In the genomic region with DNA sequence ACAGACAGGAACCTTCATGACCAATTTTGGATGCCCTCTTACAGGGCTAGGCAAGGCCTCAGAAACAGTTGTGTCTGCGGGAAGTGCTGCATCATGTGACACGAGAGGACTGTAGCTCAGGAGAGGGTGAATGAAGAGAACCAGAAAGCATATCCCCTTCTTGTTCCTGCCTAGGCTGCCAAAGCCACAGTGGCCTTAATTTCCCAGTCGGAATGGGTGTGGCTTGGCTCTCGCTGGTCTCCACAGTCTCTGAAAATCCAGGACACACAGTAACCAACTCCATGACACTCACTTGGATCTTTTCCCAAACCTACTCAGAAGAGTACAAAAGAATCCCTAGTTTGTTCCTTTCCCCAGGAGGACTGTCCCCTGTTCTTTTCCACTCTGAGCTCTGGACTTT, we compare ENCODE assay signal across 10 mouse cellular contexts. TPM values are rescaled to one million over a fixed set of nuclear protein-coding genes. Genes with fewer than 3 reads are reported as not detected.
DNase-seq lines count a peak whose midpoint lies in the region.
"Had no signal": no experiment of that assay in that cellular context is flagged by ENCODE, and none has a peak within 500 bp of the region (broad histone marks: within the 10 kb centered on the region; RNA-seq: fewer than 3 reads in every experiment).

No protein-coding gene starts in this region.

- intact Hi-C loops in heart, postnatal 25 days (cut with DNase I) = loop anchor here (10.0 kb wide), 2 partner anchors 66 to 196 kb away; a partner anchor contains a TSS

- peak; percentile 70 for DNase-seq in adrenal gland, adult 2 months
- DNase-seq in adrenal gland, adult 18-20 months (ENCODE audit: low spot score in 2 of 2) = no peak
- DNase-seq in layer of hippocampus, adult 8-10 months (ENCODE audit: low spot score in 2 of 2) = peak; percentile 25 to 51
- no peak for DNase-seq in layer of hippocampus, postnatal 10 days (ENCODE audit: low spot score in 2 of 2)
- DNase-seq in ZHBTc4 (ENCODE audit: low read depth, low spot score) = peak; percentile 23
- DNase-seq in heart, postnatal 25 days (ENCODE audit: low spot score) = peak; percentile 64
- no peak for DNase-seq in ovary, postnatal 36 days (ENCODE audit: low spot score)
- no peak for DNase-seq in urinary bladder, adult 2 months (ENCODE audit: low spot score)
- DNase-seq: embryo, embryonic 11 days had no signal

RNA-seq across cellular contexts. Expression of a gene that starts 10.7 kb away (rescaled TPM):
- under 1 TPM; 0.46 to 0.73 TPM for total RNA-seq in adrenal gland, adult 2 months (2021)
- polyA plus RNA-seq in adrenal gland, adult 2 months (2012; rRNA removed) = 0.55 and 0.62 TPM in 2 replicates
- under 1 TPM; 0.43 to 0.64 TPM for total RNA-seq in adrenal gland, adult 18-20 months (2021)
- total RNA-seq in layer of hippocampus, adult 8-10 months (2022) = 1 to 10 TPM; 4.1 to 8.3 (median 6.3) TPM
- 1 to 10 TPM; 6.9 to 7.8 TPM for total RNA-seq in layer of hippocampus, postnatal 10 days (2021)
- 1 to 10 TPM; 1.4 to 1.5 TPM for total RNA-seq in heart, postnatal 25 days (2021)
- 10.7 and 11.5 TPM in 2 replicates for polyA plus RNA-seq in urinary bladder, adult 2 months (2012; rRNA removed)
- polyA plus RNA-seq: liver, embryonic 14.5 days had no signal

RNA-seq across cellular contexts. Expression of a gene that starts 10.8 kb away (rescaled TPM):
- total RNA-seq in adrenal gland, adult 2 months (2021) = 10 to 100 TPM; 20.2 to 29.4 TPM
- 49.1 and 66.3 TPM in 2 replicates for polyA plus RNA-seq in adrenal gland, adult 2 months (2012; rRNA removed)
- total RNA-seq in adrenal gland, adult 18-20 months (2021) = 10 to 100 TPM; 17.4 to 22.2 TPM
- total RNA-seq in layer of hippocampus, adult 8-10 months (2022) = 10 to 100 TPM; 15.2 to 20.7 (median 19.1) TPM
- total RNA-seq in layer of hippocampus, postnatal 10 days (2021) = 10 to 100 TPM; 21.2 to 26.2 TPM
- 10 to 100 TPM; 38.3 to 38.6 TPM for total RNA-seq in heart, postnatal 25 days (2021)
- polyA plus RNA-seq in urinary bladder, adult 2 months (2012; rRNA removed) = 167 and 169 TPM in 2 replicates

RNA-seq across cellular contexts. Expression of a gene that starts 18.3 kb away (rescaled TPM):
- 100 to 1,000 TPM; 205 to 282 TPM for total RNA-seq in adrenal gland, adult 2 months (2021)
- polyA plus RNA-seq in adrenal gland, adult 2 months (2012; rRNA removed) = 124 and 127 TPM in 2 replicates
- total RNA-seq in adrenal gland, adult 18-20 months (2021) = 100 to 1,000 TPM; 213 to 232 TPM
- 10 to 100 TPM; 70.1 to 77.8 (median 73.1) TPM for total RNA-seq in layer of hippocampus, adult 8-10 months (2022)
- total RNA-seq in layer of hippocampus, postnatal 10 days (2021) = 10 to 100 TPM; 46.7 to 50.9 TPM
- total RNA-seq in heart, postnatal 25 days (2021) = 100 to 1,000 TPM; 126 to 148 TPM
- 119 and 143 TPM in 2 replicates for polyA plus RNA-seq in urinary bladder, adult 2 months (2012; rRNA removed)

RNA-seq across cellular contexts. Expression of a gene that starts 24.8 kb away (rescaled TPM):
- 10 to 100 TPM in 1 of 2 experiments, 1 to 10 TPM in 1; 6.2 to 11.1 TPM for total RNA-seq in adrenal gland, adult 2 months (2021)
- 10.4 and 13.3 TPM in 2 replicates for polyA plus RNA-seq in adrenal gland, adult 2 months (2012; rRNA removed)
- 10 to 100 TPM in 1 of 2 experiments, 1 to 10 TPM in 1; 8.8 to 15.2 TPM for total RNA-seq in adrenal gland, adult 18-20 months (2021)
- 10 to 100 TPM; 16.4 to 33.5 (median 24.9) TPM for total RNA-seq in layer of hippocampus, adult 8-10 months (2022)
- total RNA-seq in layer of hippocampus, postnatal 10 days (2021) = 10 to 100 TPM; 41.9 to 42.5 TPM
- 10 to 100 TPM; 11.5 to 15.6 TPM for total RNA-seq in heart, postnatal 25 days (2021)
- 48.9 and 57.9 TPM in 2 replicates for polyA plus RNA-seq in urinary bladder, adult 2 months (2012; rRNA removed)

RNA-seq across cellular contexts. Expression of a gene that starts 50.8 kb away (rescaled TPM):
- 10 to 100 TPM; 15.3 to 21.0 TPM for total RNA-seq in adrenal gland, adult 2 months (2021)
- 13.5 and 15.5 TPM in 2 replicates for polyA plus RNA-seq in adrenal gland, adult 2 months (2012; rRNA removed)
- 10 to 100 TPM; 17.0 to 20.3 TPM for total RNA-seq in adrenal gland, adult 18-20 months (2021)
- total RNA-seq in layer of hippocampus, adult 8-10 months (2022) = 10 to 100 TPM; 18.5 to 25.6 (median 23.1) TPM
- total RNA-seq in layer of hippocampus, postnatal 10 days (2021) = 10 to 100 TPM; 16.3 to 17.2 TPM
- 1 to 10 TPM; 7.2 to 8.2 TPM for total RNA-seq in heart, postnatal 25 days (2021)
- 15.8 and 17.4 TPM in 2 replicates for polyA plus RNA-seq in urinary bladder, adult 2 months (2012; rRNA removed)

Comparison
In these comparisons a context has a peak if more than half of its experiments do, and no peak if none do; other contexts are left out.
1. DNase-seq: peak in adrenal gland, adult 2 months (single experiment), layer of hippocampus, adult 8-10 months (2 of 2), ZHBTc4 (single experiment) and heart, postnatal 25 days (single experiment); none in adrenal gland, adult 18-20 months (0 of 2), layer of hippocampus, postnatal 10 days (0 of 2), ovary, postnatal 36 days (single experiment) and urinary bladder, adult 2 months (single experiment).